Mouse (Mus musculus) lung, adult 2 months (tissue): ENCODE results near the gene Samsn1.

Source experiments
- CTCF ChIP-seq: fragments of 200-500 bp; IDR thresholded peaks from 2 replicates; pipeline ENCODE4 v1.5.1; 2011; ENCODE audit warnings: mild to moderate bottlenecking, low read length, control low read depth; ENCODE audit not compliant: insufficient read depth
- POLR2A ChIP-seq: fragments of 200-500 bp; IDR thresholded peaks from 2 replicates; pipeline ENCODE4 v1.6.1; 2011; ENCODE audit warnings: low read depth, mild to moderate bottlenecking, control low read depth, low read length, borderline replicate concordance; ENCODE audit errors: extremely low read depth

DNA sequence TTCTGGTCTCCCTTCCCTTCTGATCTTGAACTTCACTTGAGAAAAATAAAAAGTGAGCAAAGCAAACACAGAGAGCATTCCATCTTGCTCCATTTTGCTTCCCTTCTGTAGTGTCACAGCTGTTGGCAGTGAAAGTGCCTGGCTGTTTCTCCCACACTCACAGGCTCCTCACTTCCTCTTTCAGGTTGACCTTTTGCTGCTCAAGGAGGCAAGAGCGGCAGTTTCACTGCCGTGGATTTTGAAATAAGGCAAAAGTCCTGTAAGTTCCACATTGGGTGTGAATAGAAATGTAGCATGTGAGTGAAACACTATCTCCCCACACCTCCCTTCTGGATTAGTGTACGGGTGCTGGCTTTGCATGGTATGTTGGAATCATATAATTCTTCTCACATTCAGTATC is 144.9 kb downstream of the Samsn1 start:
- TF ChIP-seq POLR2A = no peak
- TF ChIP-seq CTCF = no peak
